Mouse (Mus musculus) CH12.LX (cell line): ENCODE results near the gene Mex3d. TPM values are rescaled to one million over a fixed set of nuclear protein-coding genes. Genes with fewer than 3 reads are reported as not detected.

ENCODE experiments used
- DNase-seq: peaks from one replicate; pipeline ENCODE4 v3.0.0-alpha.2; 2013; ENCODE audit errors: extremely low read depth
- H3K27ac ChIP-seq: 2 replicates; pipeline ENCODE4 v1.5.1; 2012; ENCODE audit warnings: low read depth, mild to moderate bottlenecking, control low read depth, moderate library complexity; ENCODE audit not compliant: insufficient read depth
- H3K27me3 ChIP-seq: replicated peaks from 2 replicates; pipeline ENCODE3; 2012; ENCODE audit warnings: inconsistent platforms
- H3K36me3 ChIP-seq, 2 experiments: replicated peaks in 1 of 2; 2 replicates each; pipeline versions ENCODE3 to v1.6.1; 2012; ENCODE audit warnings: inconsistent platforms in 1 of 2, low read length in 1 of 2, mild to moderate bottlenecking in 1 of 2, mixed read lengths in 1 of 2, moderate library complexity in 1 of 2; ENCODE audit not compliant: control insufficient read depth in 1 of 2, insufficient read depth in 1 of 2
- H3K4me1 ChIP-seq, 2 experiments: 2 replicates each; pipeline ENCODE4 v1.6.1; 2012; ENCODE audit warnings: inconsistent platforms in 1 of 2, moderate library complexity in 1 of 2; ENCODE audit not compliant: insufficient read depth in 2 of 2, control insufficient read depth in 1 of 2
- H3K4me2 ChIP-seq: 2 replicates; pipeline ENCODE4 v1.6.1; 2012; ENCODE audit warnings: low read depth, mild to moderate bottlenecking, control low read depth; ENCODE audit not compliant: poor library complexity, insufficient read depth, severe bottlenecking
- H3K4me3 ChIP-seq, 3 experiments: fragments of 150-350 bp in 1 of 3; sonication (generic) in 1 of 3; replicated peaks in 1 of 3; 2 replicates each; pipeline versions ENCODE3 to v1.5.1; 2011 to 2012; ENCODE audit warnings: low read depth in 2 of 3, low read length in 2 of 3, mild to moderate bottlenecking in 2 of 3, moderate library complexity in 2 of 3, control low read depth in 1 of 3, improper control_type of control experiment in 1 of 3, inconsistent platforms in 1 of 3, mixed read lengths in 1 of 3; ENCODE audit not compliant: poor library complexity in 1 of 3
- H3K79me2 ChIP-seq: replicated peaks from 2 replicates; pipeline ENCODE4 v1.6.1; 2012; ENCODE audit warnings: mild to moderate bottlenecking, moderate library complexity; ENCODE audit not compliant: control insufficient read depth, poor library complexity, insufficient read depth, severe bottlenecking; ENCODE audit errors: extremely low read depth
- H3K9ac ChIP-seq: 2 replicates; pipeline ENCODE4 v1.6.1; 2012; ENCODE audit warnings: low read depth, mild to moderate bottlenecking, control low read depth, moderate library complexity; ENCODE audit not compliant: insufficient read depth
- H3K9me3 ChIP-seq: replicated peaks from 2 replicates; pipeline ENCODE3; 2012; ENCODE audit warnings: low read length, inconsistent platforms, mixed read lengths
- BHLHE40 ChIP-seq: IDR thresholded peaks from 2 replicates; pipeline ENCODE4 v1.6.1; 2011; ENCODE audit warnings: mild to moderate bottlenecking, low read depth, low read length, improper control_type of control experiment
- CHD1 ChIP-seq: IDR thresholded peaks from 2 replicates; pipeline ENCODE4 v1.6.1; 2012; ENCODE audit warnings: low read depth, low read length, improper control_type of control experiment, inconsistent platforms
- CHD2 ChIP-seq: IDR thresholded peaks from 2 replicates; pipeline ENCODE4 v1.6.1; 2011; ENCODE audit warnings: low read length, improper control_type of control experiment
- CTCF ChIP-seq, 2 experiments: IDR thresholded peaks in 1 of 2; conservative IDR thresholded peaks in 1 of 2; 2 replicates each; pipeline ENCODE4 v1.5.1; 2011 to 2012; ENCODE audit warnings: low read depth in 2 of 2, low read length in 2 of 2, improper control_type of control experiment in 1 of 2, inconsistent platforms in 1 of 2, mild to moderate bottlenecking in 1 of 2, moderate library complexity in 1 of 2
- E2F4 ChIP-seq: IDR thresholded peaks from 2 replicates; pipeline ENCODE4 v1.6.1; 2011; ENCODE audit warnings: low read depth, low read length, improper control_type of control experiment; ENCODE audit not compliant: insufficient replicate concordance
- ELF1 ChIP-seq: IDR thresholded peaks from 2 replicates; pipeline ENCODE4 v1.6.1; 2014; ENCODE audit warnings: low read depth, mild to moderate bottlenecking, inconsistent platforms, low read length, improper control_type of control experiment
- EP300 ChIP-seq: IDR thresholded peaks from 2 replicates; pipeline ENCODE4 v1.6.1; 2011; ENCODE audit warnings: low read length, improper control_type of control experiment
- ETS1 ChIP-seq: conservative IDR thresholded peaks from 2 replicates; pipeline ENCODE4 v1.6.1; 2012; ENCODE audit warnings: low read depth, mild to moderate bottlenecking, inconsistent platforms, low read length, improper control_type of control experiment, moderate library complexity
- GABPA ChIP-seq: IDR thresholded peaks from 2 replicates; pipeline ENCODE4 v1.6.1; 2012; ENCODE audit warnings: low read depth, low read length, improper control_type of control experiment, inconsistent platforms; ENCODE audit not compliant: insufficient replicate concordance
- HCFC1 ChIP-seq: IDR thresholded peaks from 2 replicates; pipeline ENCODE4 v1.6.1; 2012; ENCODE audit warnings: low read depth, mild to moderate bottlenecking, inconsistent platforms, low read length, improper control_type of control experiment
- IRF4 ChIP-seq: IDR thresholded peaks from 2 replicates; pipeline ENCODE4 v1.6.1; 2014; ENCODE audit warnings: low read depth, mild to moderate bottlenecking, inconsistent platforms, low read length, improper control_type of control experiment
- JUN ChIP-seq: IDR thresholded peaks from 2 replicates; pipeline ENCODE4 v1.6.1; 2011; ENCODE audit warnings: low read depth, mild to moderate bottlenecking, low read length, improper control_type of control experiment, moderate library complexity; ENCODE audit not compliant: insufficient read depth
- JUND ChIP-seq: conservative IDR thresholded peaks from 2 replicates; pipeline ENCODE4 v1.6.1; 2011; ENCODE audit warnings: low read depth, low read length, improper control_type of control experiment
- KAT2A ChIP-seq: IDR thresholded peaks from 2 replicates; pipeline ENCODE4 v1.6.1; 2012; ENCODE audit warnings: low read length, improper control_type of control experiment, inconsistent platforms; ENCODE audit not compliant: insufficient replicate concordance
- MAFK ChIP-seq: IDR thresholded peaks from 2 replicates; pipeline ENCODE4 v1.6.1; 2011; ENCODE audit warnings: low read length, improper control_type of control experiment; ENCODE audit not compliant: insufficient replicate concordance
- MAX ChIP-seq: IDR thresholded peaks from 2 replicates; pipeline ENCODE4 v1.6.1; 2011; ENCODE audit warnings: low read length, improper control_type of control experiment
- MAZ ChIP-seq: IDR thresholded peaks from 2 replicates; pipeline ENCODE4 v1.6.1; 2012; ENCODE audit warnings: low read depth, mild to moderate bottlenecking, inconsistent platforms, low read length, improper control_type of control experiment, moderate library complexity
- MEF2A ChIP-seq: IDR thresholded peaks from 2 replicates; pipeline ENCODE4 v1.6.1; 2014; ENCODE audit warnings: low read depth, mild to moderate bottlenecking, inconsistent platforms, low read length, improper control_type of control experiment, borderline replicate concordance
- MXI1 ChIP-seq: IDR thresholded peaks from 2 replicates; pipeline ENCODE4 v1.6.1; 2011; ENCODE audit warnings: mild to moderate bottlenecking, low read depth, low read length, improper control_type of control experiment
- MYC ChIP-seq: IDR thresholded peaks from 2 replicates; pipeline ENCODE4 v1.6.1; 2011; ENCODE audit warnings: low read depth, mild to moderate bottlenecking, improper control_type of control experiment, low read length
- NELFE ChIP-seq: IDR thresholded peaks from 2 replicates; pipeline ENCODE4 v1.6.1; 2011; ENCODE audit warnings: low read depth, low read length, improper control_type of control experiment
- NRF1 ChIP-seq: IDR thresholded peaks from 2 replicates; pipeline ENCODE4 v1.6.1; 2014; ENCODE audit warnings: low read depth, mild to moderate bottlenecking, inconsistent platforms, low read length, improper control_type of control experiment, moderate library complexity
- PAX5 ChIP-seq: IDR thresholded peaks from 2 replicates; pipeline ENCODE4 v1.6.1; 2012; ENCODE audit warnings: low read length, inconsistent platforms, mixed read lengths
- POLR2A ChIP-seq: IDR thresholded peaks from 2 replicates; pipeline ENCODE4 v1.6.1; 2011; ENCODE audit warnings: low read depth, mild to moderate bottlenecking, improper control_type of control experiment, low read length
- POLR2AphosphoS2 ChIP-seq: IDR thresholded peaks from 2 replicates; pipeline ENCODE4 v1.6.1; 2011; ENCODE audit warnings: low read depth, low read length, improper control_type of control experiment
- RAD21 ChIP-seq: IDR thresholded peaks from 2 replicates; pipeline ENCODE4 v1.6.1; 2011; ENCODE audit warnings: low read depth, mild to moderate bottlenecking, low read length, improper control_type of control experiment, moderate library complexity
- RCOR1 ChIP-seq: conservative IDR thresholded peaks from 2 replicates; pipeline ENCODE4 v1.6.1; 2012; ENCODE audit warnings: low read depth, mild to moderate bottlenecking, inconsistent platforms, low read length, improper control_type of control experiment
- SIN3A ChIP-seq: IDR thresholded peaks from 2 replicates; pipeline ENCODE4 v1.6.1; 2012; ENCODE audit warnings: low read length, improper control_type of control experiment, inconsistent platforms
- SMC3 ChIP-seq: IDR thresholded peaks from 2 replicates; pipeline ENCODE4 v1.6.1; 2011; ENCODE audit warnings: low read depth, low read length, improper control_type of control experiment
- TBP ChIP-seq: conservative IDR thresholded peaks from 2 replicates; pipeline ENCODE4 v1.6.1; 2011; ENCODE audit warnings: low read depth, low read length, improper control_type of control experiment
- TCF12 ChIP-seq: IDR thresholded peaks from 2 replicates; pipeline ENCODE4 v1.6.1; 2014; ENCODE audit warnings: low read depth, mild to moderate bottlenecking, inconsistent platforms, low read length, improper control_type of control experiment
- UBTF ChIP-seq: IDR thresholded peaks from 2 replicates; pipeline ENCODE4 v1.6.1; 2012; ENCODE audit warnings: low read depth, mild to moderate bottlenecking, inconsistent platforms, low read length, improper control_type of control experiment, moderate library complexity
- USF1 ChIP-seq: IDR thresholded peaks from 2 replicates; pipeline ENCODE4 v1.6.1; 2014; ENCODE audit warnings: low read depth, mild to moderate bottlenecking, inconsistent platforms, low read length, improper control_type of control experiment
- USF2 ChIP-seq: conservative IDR thresholded peaks from 2 replicates; pipeline ENCODE4 v1.6.1; 2011; ENCODE audit warnings: low read depth, low read length, improper control_type of control experiment
- ZC3H11A ChIP-seq: IDR thresholded peaks from 2 replicates; pipeline ENCODE4 v1.6.1; 2012; ENCODE audit warnings: low read depth, mild to moderate bottlenecking, inconsistent platforms, low read length, improper control_type of control experiment
- ZKSCAN1 ChIP-seq: IDR thresholded peaks from 2 replicates; pipeline ENCODE4 v1.6.1; 2012; ENCODE audit warnings: low read depth, inconsistent platforms, low read length, improper control_type of control experiment, borderline replicate concordance
- ZMIZ1 ChIP-seq: IDR thresholded peaks from 2 replicates; pipeline ENCODE4 v1.6.1; 2012; ENCODE audit warnings: low read depth, mild to moderate bottlenecking, inconsistent platforms, low read length, improper control_type of control experiment
- ZNF384 ChIP-seq: IDR thresholded peaks from 2 replicates; pipeline ENCODE4 v1.6.1; 2012; ENCODE audit warnings: low read depth, low read length, improper control_type of control experiment, inconsistent platforms
- dilution Hi-C: fragments of 300-500 bp; cut with MboI; formaldehyde crosslinking; loops from 2 replicates; pipeline ENCODE4 v1.14.3; 2020; ENCODE audit warnings: low sequenced_read_pairs; ENCODE audit not compliant: extremely low pct_unique_long_range_greater_than_20kb, extremely low pct_ligation_motif_present
- in situ Hi-C: fragments of 300-500 bp; cut with MboI; formaldehyde crosslinking; loops from 3 replicates; pipeline ENCODE4 v1.14.3; 2019; ENCODE audit warnings: low sequenced_read_pairs, low pct_ligation_motif_present, low pct_unique_long_range_greater_than_20kb, mixed read lengths
- polyA plus RNA-seq: library from polyadenylated mRNA; unstranded; fragments of >175 nt; gene quantifications from 2 replicates; pipeline ENCODE4 v1.2.1, GENCODE M21; 2012; ENCODE audit warnings: low read depth; ENCODE audit not compliant: insufficient read length
- total RNA-seq, 2 experiments: library from RNA; depleted of rRNA; stranded (reverse); fragments of 300-350 nt in 1 of 2; fragments of >200 nt in 1 of 2; gene quantifications; 2 replicates each; pipeline ENCODE4 v1.2.3; 2012 to 2014

Gene Mex3d
- total and polyA plus RNA-seq, 3 experiments = 5.9 to 8.5 (median 6.6) TPM

DNA sequence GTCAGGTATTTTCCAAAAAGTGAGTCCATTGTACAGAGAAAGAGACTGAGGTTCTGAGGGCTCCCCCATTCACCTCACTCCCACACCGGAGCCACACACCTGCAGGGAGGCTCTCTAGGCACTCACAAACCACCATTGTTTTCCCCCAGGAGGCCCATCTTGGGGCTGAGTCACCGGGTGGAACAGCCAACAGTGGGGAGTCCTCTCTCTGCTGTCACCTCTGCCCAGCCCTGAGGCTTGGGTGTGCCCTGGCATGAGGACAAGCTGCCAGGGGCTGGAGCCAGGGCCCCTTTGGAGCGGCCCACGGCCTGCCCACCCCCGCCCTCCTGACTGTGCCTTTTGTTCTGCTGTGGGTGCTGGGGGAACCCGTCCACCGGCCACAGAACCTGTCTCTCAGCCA is 48.3 kb upstream of the Mex3d start:
- Histone ChIP-seq H3K4me1 (peaks cover 22 to 50% of the 10 kb centered on the region in 2 experiments), H3K27ac (peak overlapping the region; percentile 82), H3K9me3 (no peaks in the 10 kb centered on the region)
- in situ Hi-C loops = loop anchor here (25.0 kb wide), 1 partner anchor 252 kb away; the partner anchor contains the start of gene Mknk2
- TF ChIP-seq POLR2AphosphoS2 = no peak
- TF ChIP-seq MYC = no peak
- TF ChIP-seq BHLHE40 = no peak; the same call in 1 of the 2 replicates
- TF ChIP-seq NELFE = no peak
- TF ChIP-seq JUN = no peak
- no peak for TF ChIP-seq MXI1
- TF ChIP-seq NRF1 = no peak
- no peak for TF ChIP-seq TBP
- peak; percentile 39; the same call in 1 of the 2 replicates for TF ChIP-seq SIN3A
- TF ChIP-seq MAX = no peak; the same call in 1 of the 2 replicates
- peak; percentile 77 for TF ChIP-seq EP300
- TF ChIP-seq GABPA = no peak
- no peak for TF ChIP-seq ZC3H11A
- no peak for TF ChIP-seq UBTF
- TF ChIP-seq ZMIZ1 = no peak
- no peak for TF ChIP-seq E2F4
- no peak for TF ChIP-seq KAT2A
- no peak for TF ChIP-seq ELF1
- TF ChIP-seq ZNF384 = no peak
- no peak for TF ChIP-seq RCOR1
- no peak for TF ChIP-seq USF2
- TF ChIP-seq MAZ = peak; percentile 52; the same call in 1 of the 2 replicates
- peak; percentile 68 for TF ChIP-seq CHD2
- no peak for TF ChIP-seq CTCF (conservative IDR thresholded peaks at IDR 0.05 in 1 of 2, IDR thresholded peaks at IDR 0.05 in 1 of 2; ENCODE audit: low read depth in 2 of 2, low read length in 2 of 2)
- no peak for TF ChIP-seq MAFK
- no peak for TF ChIP-seq CHD1
- no peak for TF ChIP-seq RAD21
- TF ChIP-seq MEF2A = no peak
- TF ChIP-seq POLR2A = no peak; the same call in 1 of the 2 replicates
- TF ChIP-seq SMC3 = no peak
- TF ChIP-seq PAX5 = no peak
- TF ChIP-seq TCF12 = peak; percentile 89
- no peak for TF ChIP-seq HCFC1
- no peak for TF ChIP-seq USF1
- TF ChIP-seq IRF4 = peak; percentile 52
- TF ChIP-seq ZKSCAN1 = no peak
- peak; percentile 59 for TF ChIP-seq ETS1
- TF ChIP-seq JUND = no peak
- TF ChIP-seq, all 38 proteins: peak for 7
- peaks cover 26% of the 10 kb centered on the region for H3K79me2 ChIP-seq
- H3K27me3 ChIP-seq = no peaks in the 10 kb centered on the region
- peak overlapping the region; percentile 27 for H3K4me2 ChIP-seq
- no peak overlapping the region for H3K4me3 ChIP-seq
- peak; percentile 66 for DNase-seq
- H3K36me3 ChIP-seq = peaks cover 0 to 3% of the 10 kb centered on the region in 2 experiments
- no peak overlapping the region; the same call in 1 of the 2 replicates for H3K9ac ChIP-seq
- dilution Hi-C loops = no loop called here
